Mouse (Mus musculus): Measurements from ENCODE around the gene Rtn3.
"Not testable (repeated sequence)": the region's sequence is repeated elsewhere in the genome, so short reads cannot be mapped to it uniquely, and the experiment has no call there.

Rtn3 gene

DNA sequence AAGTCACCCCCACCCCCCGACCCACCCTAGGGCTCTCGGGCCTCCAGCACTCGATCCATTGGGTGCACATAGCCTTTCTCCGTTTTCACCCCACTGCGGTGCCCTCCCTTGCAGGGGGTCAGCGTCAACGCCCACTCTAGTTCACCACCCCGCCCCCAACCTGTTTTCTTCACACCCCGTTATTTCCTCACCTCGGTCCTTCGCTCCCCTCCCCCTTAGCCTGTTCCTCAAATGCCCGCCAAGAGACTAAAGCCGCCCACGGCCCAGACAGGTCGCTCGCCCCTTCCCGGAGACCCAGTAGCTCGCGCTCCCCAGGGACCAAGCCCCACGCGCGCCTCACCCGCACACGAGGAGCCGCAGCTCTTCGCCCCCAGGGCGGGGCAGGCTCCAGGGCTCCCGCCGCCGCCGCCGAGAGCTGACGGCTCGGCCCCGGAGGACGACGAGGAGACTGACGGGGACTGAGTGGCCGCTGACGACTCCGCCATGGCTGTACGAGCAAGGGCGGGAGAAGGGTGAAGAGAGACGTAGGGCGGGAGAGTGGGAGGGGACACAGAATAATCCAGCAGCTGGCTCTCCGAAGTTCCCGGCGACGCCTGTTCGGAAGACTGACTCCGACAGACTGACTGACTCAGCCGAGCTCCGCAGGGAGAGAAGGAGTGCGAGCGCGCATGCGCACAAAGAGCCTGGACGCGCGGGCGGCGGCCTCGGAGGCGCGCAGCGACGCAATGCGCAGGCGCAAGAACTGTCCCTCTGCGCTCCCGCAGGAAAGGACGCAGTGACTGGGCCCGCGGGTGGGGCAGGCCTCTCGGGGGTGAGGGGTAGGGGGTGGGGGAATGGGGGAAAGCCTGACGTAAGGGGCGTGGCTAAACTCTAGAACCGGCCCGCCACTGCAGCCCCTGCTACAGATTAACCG is at the start of gene Rtn3:
TSS of gene Rtn3 (minus strand) at position 683 of the 913 bp plus-strand sequence.
- peak; percentile 99 for DNase-seq

DNA sequence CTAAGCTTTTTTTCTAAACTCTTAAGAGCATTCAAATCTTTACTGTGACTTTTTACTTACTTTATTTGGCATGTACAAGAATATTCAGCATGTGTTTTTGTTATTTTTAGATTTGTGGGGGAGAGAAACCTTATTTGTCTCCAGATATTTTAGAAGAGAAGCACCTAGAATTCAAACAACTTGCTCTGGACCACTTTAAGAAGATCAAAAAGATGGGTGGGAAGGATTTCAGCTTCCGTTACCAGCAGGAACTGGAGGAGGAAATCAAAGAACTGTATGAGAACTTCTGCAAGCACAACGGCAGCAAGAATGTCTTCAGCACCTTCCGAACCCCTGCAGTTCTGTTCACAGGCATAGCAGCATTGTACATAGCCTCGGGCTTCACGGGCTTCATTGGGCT is 48.8 kb upstream of the Rtn3 start:
- DNase-seq, result no peak

DNA sequence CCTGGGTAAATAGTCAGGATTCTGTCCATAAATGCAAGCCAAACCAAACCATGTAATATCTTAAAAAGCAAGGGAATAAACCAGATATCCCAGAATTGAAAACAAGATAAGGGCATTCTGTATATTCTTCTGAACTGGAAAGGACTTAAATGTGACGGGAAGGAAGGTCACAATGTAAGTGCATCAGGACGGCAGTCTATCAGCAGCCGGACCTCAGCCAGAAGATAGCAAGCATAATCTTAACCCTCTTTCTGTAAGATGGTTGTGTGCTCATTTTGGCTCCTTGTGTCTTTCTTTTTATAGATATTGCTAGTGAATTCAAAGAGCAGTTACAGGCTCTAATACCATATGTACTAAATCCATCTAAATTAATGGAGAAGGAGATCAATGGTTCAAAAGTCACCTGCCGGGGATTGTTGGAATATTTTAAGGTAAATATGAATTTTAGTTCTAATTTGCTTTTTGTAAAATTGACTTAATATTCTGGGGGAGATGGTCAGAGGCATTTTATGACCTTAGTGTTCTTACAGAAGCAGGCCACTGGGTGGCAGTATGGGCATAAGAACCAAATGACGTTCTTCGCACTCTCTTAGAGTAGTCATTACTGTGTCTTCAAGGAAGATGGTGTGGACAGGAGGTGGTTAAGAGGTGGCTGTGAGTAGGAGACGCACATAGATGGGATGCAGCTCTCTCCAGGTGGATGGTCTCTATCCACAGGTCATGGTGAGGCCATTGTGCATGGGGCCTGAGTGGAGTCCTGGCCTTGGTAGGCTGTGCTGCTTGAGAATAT is 45.8 kb upstream of the Rtn3 start:
- peak; percentile 81 to 85 for DNase-seq

DNA sequence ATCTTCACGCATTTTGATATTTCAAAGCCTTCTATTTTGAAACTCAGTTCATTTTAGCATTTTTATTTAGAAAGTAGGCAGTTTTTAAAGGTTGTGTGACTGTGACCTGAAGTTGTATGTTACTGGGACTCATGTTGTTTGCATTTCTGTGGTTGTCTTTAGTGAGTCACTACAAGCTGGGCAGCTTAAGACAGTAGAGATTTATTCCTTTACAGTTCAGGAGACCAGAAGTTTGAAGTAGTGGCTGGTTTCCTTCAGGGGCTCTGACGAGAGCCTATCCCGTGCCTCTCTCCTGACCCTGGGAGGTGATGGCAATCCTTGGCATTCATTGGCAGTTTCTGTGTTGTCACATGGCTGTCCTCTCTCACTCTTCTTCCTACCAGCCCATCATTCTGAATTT is 41.8 kb upstream of the Rtn3 start:
- no peak for DNase-seq

DNA sequence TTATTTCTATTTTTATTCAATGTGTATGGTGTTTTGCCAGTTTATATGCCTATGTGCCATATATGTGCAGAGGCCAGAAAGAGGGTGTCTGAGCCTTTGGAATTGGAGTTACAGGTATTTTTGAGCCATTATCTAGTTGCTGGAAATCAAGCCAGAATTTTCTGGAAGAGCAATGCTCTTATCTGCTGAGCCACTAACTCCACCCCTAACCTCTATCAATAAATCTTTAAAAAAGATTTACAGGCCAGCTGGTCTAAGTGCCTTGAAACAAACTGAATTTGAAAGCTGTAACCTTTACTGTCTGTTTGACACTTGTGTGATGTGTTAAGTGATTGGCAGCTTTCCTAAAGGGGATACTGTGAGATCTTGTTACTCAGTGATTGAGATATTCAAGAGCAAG is 40.7 kb upstream of the Rtn3 start:
- DNase-seq, result no peak

DNA sequence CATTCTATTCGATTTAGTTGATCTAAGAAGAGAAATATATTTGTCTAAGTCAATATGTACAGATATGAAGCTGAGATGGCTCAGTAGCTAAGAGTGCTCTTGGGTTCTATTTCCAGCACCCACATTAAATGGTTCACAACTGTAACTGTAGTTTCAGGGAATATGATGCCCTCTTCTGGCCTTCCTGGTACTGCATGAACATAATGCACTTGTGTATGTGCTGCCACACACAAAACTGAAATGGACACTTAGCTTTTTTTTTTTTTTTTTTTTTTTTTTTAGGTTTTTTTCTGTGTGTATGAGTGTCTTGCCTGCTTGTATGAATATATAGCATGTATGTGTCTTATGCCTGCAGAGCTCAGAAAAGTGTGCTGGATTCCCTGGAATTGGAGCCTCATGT is 40.2 kb upstream of the Rtn3 start:
- DNase-seq, result peak; percentile 30 to 40

DNA sequence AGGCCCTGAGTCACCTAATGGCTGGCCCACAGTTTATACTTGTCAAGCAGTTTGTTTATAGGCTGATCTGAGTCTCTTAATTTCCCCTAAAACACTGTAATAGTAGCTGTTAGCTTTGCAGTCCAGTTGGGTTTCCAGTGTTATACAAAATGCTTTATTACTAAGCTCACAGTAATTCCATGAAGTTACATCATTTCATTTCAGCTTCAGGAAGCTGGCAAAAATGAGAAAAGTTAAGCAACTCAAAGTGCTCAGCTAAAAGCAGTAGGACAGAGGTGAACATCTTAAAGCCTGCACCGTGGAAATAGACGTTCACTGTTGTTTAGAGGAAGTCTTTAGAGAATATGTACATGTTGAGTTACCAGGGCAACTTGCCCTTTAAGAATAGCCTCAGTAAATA is 39.8 kb upstream of the Rtn3 start:
- DNase-seq, result no peak

DNA sequence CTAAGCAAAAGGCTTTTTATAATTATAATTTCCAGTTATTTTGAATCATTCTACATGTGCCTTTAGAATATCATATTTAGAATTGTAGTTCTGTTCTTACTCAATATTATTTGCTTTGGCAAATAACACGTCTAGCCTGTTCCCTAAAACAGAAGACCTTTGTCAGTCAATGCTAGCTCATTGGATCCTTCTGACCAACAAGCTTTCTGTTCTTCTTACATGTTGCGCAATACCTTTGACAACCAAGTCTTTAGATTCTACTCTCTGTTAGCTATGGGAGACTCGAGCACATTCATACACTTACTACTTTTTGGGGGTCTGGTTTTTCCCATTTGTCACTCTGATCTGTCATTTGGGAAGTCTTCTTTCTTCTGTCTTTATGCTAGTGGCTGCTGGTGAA is 38.5 kb upstream of the Rtn3 start:
- no peak for DNase-seq

DNA sequence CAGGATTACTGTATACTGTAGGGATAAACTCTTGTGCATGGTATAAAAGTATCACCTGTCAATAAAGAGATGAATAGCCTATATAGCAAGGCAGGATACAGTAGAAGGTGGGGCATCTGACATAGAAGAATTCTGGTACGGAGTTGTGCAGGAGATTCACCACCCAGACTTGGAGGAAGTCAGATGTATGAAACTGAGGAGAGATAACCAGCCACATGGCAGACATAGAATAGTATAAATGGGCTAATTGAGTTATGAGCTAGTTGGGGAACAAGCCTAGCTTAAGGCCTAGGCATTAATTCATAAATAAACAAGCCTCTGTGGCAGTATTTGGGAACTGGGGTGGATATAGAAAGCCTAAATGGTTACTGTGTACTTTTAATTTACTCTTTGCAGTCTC is 33.4 kb upstream of the Rtn3 start:
- no peak for DNase-seq

DNA sequence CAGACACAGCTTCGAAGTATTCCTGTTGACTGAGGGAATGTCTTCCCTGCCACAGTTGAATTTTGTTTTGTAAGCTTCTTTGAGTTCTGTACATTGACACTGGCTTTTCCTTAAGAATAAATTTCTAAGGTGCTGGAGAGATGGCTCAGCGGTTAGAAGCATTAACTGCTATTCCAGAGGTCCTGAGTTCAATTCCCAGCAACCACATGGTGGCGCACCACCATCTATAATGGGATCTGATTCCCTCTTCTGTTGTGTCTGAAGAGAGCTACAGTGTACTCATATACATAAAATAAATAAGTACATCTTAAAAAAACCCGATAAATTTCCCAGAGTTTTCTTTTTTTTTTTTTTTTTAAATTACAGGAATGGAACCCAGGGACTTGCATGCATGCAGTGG is 24.9 kb upstream of the Rtn3 start:
- DNase-seq, result peak in 1 of 2 experiments; percentile 26

DNA sequence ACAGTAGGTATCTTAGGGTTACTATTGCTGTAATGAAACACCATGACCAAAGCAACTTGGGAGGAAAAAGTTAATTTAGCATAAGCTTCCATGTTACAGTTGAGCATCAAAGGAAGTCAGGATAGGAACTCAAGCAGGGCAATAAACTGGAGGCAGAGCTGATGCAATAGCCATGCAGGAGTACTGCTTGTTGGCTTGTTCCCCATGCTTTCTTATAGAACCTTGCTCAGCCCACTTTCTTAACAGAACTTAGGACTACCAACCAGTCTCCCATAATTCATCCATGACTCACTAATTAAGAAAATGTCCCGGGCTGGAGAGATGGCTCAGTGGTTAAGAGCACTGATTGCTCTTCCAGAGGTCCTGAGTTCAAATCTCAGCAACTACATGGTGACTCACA is 23.2 kb upstream of the Rtn3 start:
- no peak for DNase-seq

DNA sequence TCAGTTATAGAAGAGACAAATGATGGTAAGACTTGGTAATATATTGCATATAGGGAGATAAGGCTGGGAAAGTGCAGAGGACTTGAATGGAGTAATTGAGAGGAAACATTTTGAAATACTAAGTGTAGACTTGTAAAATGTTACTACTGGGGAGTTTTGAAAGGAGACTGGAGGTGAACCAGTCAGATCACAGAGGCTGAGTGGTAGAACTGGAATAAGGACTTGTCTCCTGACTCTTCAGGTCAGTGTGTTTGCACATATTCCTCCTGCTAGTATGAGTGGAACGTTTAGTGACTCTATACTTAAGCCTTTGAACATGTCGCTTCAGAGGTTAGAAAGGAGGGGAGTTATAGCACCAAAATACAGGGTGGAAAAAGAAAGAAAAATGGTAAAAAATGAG is 19.4 kb upstream of the Rtn3 start:
- no peak for DNase-seq

DNA sequence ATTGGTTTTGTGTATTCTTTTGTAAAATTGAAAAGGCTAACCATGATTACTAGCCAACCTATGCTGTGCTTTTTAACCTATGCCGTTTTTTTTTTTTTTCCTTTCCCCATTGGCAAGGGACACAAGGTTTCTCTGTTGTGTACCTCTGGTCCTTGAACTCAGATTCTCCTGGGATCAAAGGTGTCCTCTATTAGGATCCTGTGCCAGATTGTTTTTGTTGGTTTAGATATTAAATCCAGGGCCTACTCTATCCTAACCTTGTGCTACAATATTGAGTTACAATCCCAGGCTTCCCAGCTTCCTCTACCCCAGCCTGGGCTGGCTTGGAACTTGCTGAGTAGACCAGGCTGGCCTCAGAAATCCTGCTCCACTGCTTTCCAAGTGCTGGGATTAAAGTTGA is 17.6 kb upstream of the Rtn3 start:
- DNase-seq, result no peak

DNA sequence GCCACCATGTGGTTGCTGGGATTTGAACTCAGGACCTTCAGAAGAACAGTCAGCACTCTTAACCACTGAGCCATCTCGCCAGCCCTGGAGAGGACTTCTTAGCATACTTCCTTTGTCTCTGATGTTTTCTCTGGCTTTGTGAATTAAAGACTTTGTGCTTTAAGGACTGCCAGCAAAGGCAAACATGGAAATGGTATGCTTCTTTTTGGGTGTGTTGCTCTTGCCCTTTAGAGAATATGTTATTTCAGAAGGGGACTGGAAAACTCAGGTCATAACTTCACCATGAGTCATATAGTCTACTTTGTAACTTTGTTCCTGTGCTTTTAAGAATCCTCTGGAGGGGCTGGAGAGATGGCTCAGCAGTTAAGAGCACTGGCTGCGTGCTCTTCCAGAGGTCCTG is 15.7 kb upstream of the Rtn3 start:
- DNase-seq, result no peak

DNA sequence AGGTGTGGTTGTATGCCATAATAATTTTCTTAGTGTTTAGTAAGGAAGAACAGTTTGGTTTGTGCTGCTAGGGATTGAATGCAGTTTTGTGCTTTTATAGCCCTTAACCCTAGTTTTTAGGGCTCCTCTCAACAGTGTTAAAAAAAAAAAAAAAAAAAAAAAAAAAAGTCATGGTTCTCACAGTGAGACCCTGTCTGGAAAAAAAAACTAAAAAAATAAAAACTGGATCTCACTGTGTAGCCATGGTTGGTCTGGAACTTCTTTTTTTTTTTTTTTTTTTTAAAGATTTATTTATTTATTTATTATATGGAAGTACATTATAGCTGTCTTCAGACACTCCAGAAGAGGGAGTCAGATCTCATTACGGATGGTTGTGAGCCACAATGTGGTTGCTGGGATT is 13.0 kb upstream of the Rtn3 start:
- DNase-seq, result not testable (repeated sequence)

DNA sequence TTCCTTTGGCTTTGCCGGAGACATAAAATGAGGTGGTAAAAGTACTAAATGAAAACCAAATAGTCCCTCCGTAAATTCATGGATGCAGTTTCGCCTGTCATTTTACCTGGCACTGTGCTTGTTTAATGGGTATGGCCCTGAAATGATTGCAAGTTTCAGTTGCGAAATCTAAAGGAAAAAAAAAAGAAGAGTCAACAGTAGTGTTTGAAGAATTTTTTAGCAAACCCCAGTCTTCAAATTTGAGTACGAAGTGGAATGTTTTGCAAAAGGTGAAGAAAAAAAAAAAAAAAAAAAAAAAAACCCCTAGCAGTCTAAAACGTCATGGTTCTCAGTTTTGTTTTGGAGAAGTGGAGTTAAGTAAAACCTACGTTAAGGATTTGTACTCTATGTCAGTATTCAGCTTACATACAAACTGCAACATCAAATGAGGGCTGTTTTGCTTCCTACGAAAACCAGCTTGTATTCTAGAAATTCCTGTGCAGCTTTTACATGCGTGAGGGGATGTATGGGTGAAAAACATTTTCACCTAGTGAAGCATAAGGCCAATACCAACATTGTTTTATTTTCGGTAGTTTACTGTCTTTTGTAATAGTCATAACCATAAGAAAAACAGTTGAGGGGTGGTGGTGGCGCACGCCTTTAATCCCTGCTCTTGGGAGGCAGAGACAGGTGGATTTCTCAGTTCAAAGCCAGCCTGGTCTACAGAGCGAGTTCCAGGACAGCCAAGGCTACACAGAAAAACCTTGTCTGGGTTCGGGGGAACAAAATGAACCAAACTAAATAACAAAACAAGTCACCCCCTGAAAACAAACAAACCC is 12.3 kb upstream of the Rtn3 start:
- DNase-seq, result peak in 1 of 2 experiments; percentile 24

DNA sequence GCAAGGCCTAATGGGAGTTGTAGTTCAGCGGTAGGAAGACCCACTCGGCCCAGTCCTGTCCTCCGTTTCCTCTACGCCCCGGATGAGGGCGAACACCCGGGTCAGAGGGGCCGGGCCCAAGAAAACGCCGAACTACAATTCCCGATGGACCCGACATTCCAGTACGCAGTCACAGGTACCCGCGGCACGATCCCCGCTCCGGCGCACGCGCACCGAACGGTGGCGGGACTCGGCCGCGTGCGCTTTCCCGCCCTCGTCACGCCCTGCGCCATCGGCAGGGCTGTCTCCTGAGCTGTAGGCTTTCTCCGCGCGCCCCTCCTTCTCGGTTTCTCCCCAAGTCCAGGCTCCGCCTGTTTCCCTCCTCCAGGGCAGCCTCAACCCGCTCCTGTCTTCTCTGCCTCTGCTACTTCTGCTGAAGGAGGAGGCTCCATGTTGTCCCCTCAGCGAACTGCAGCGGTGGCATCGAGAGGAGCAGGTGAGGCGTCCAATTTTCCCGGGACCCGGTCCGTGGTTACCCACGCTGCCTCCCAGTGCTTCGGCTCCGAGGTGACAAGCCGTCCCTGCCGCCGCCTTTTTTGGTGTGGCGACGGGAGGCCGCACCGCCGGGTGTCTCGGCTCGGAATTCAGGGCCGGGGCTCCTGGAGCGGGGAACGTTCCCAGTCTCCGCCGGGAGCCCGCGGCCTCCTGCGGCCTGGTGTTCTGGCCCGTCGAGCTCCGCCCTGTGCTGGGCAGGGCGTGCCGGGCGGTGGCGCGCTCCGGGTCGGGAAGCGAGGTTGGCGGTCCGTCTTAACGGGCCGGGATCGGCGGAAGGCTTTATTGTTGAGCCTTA is 11.3 kb upstream of the Rtn3 start:
- DNase-seq, result peak; percentile 95 to 97

DNA sequence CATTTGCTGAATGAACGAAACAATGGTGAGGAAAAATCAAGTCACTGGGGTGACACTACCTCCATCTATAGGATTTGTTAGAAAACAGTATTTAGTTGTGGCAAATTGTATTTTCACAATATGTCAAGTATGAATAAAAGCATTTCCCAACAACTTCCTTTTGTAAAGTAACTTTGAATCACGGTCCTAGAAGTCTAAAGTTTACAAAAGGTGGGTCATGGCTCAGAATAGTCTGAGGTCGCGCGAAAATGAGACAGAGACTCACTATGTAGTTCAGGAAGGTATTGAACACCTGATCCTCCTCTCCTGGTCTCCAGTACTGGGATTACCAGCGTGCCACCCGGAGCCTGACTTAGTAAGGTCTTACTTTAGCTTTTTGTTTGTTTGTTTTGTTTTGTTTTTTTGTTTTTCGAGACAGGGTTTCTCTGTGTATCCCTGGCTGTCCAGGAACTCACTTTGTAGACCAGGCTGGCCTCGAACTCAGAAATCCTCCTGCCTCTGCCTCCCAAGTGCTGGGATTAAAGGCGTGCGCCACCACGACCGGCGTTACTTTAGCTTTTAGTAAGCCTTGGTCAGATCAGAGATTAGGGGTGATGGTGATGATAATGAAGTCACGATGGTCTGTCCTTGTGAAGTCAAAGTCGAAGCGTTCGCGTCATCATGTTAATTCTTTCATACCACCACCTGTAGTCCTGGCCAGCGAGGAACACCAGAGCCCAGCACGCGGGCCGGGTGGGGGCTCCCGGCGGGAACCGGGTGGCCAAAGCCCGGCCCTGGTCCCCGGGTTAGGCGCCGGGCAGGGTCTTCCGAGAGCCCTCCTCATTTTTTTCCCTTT is 10.5 kb upstream of the Rtn3 start, which contains the start of gene Atl3:
TSS of gene Atl3 (plus strand) at position 689 of the 835 bp plus-strand sequence.
- DNase-seq, result peak in 1 of 2 experiments; percentile 15

DNA sequence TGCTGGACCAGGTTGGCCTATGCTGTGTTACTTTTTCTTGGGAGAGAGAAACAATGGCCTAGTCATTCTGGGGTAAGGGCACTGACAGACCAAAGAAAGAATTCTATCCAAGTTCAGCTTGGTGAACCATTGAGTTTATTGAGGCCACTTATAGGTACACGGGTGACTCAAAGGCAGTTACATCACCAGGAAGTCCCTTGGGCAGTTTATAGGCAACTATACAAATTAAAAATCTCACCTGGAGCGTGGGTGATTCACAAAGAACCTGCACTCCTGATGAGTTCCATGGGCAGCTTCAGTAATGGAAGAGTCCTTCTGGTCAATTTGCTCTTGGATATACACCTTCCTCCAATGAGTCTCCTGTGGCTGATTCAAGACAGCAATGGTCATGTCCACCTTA is 9.6 kb upstream of the Rtn3 start:
- no peak for DNase-seq

DNA sequence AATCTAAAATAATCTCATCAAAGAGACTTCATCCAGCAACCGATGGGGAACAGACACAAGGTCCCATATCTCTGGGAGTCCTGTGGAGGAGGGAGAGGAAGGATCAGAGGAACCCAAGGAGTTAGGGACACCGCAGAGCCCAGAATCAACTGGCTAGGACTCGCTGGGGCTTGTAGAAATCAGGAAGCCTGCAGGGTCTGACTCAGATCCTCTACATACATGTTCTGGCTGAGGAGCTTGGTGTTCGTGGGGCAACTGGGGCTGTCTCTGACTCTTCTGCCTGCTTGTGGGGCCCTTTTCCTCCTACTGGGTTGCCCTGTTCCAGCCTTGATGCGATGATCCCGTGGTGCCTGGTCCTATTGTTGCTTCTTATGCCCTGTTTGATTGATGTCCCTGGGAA is 8.9 kb upstream of the Rtn3 start:
- no peak for DNase-seq

DNA sequence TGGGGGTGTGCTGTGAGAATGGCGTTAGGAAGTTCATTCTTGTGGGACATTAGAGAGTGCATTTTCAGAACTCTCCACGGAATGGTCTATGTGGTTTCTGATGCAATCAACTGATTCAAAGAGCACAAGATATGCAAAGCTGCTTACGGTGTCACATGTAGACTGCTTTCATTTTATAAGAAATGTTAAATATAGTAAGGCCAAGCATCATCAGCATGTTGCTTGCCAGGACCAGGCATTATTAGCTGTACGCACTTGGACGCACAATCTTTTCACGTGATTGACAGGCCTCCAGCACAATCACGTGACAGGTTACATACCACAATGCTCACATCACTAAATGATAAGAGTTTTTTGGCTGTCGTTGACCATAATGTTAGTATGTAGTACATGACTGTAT is 4.6 kb upstream of the Rtn3 start:
- DNase-seq, result no peak

Data from cerebellum, postnatal 10 days (tissue).